Mouse (Mus musculus) heart, postnatal 36 days (tissue): ENCODE measurements at regions not wholly inside any gene's neighbourhood (a gene's known extent, or its start where the extent isn't known, plus 50 kb on each side); places are given as distances from the start of the nearest gene placed in this dataset.
"Not testable (repeated sequence)": the region's sequence is repeated elsewhere in the genome, so short reads cannot be mapped to it uniquely, and the experiment has no call there.

Experiments
- DNase-seq, 2 experiments: peaks; one replicate each; pipeline ENCODE4 v3.0.0; 2021 to 2022
- intact Hi-C: fragments of 180-260 bp; cut with DNase I; formaldehyde crosslinking; loops from one replicate; pipeline ENCODE4 v1.15.1; 2025

GRCm38 (mm10) chr5:148678285-148678937, 125.8 kb upstream of the Ubl3 start:
- intact Hi-C loops, DNase-seq: not testable (repeated sequence)

- intact Hi-C loops = no loop called here
- no peak for DNase-seq
Observed at GRCm38 (mm10) chr5:148674281-148674680, 121.7 kb upstream of the Ubl3 start.

- DNase-seq = no peak
- intact Hi-C loops = no loop called here
Observed at GRCm38 (mm10) chr5:148662281-148662741, 109.7 kb upstream of the Ubl3 start.

- intact Hi-C loops = no loop called here
- no peak for DNase-seq
Observed at GRCm38 (mm10) chr5:148661120-148661519, 108.5 kb upstream of the Ubl3 start.

GRCm38 (mm10) chr5:148657936-148658640, 105.5 kb upstream of the Ubl3 start:
- intact Hi-C loops = no loop called here
- no peak for DNase-seq

GRCm38 (mm10) chr5:148652525-148653243, 100.1 kb upstream of the Ubl3 start:
- intact Hi-C loops = no loop called here
- DNase-seq = no peak

GRCm38 (mm10) chr5:148651736-148652135, 99.1 kb upstream of the Ubl3 start:
- intact Hi-C loops = no loop called here
- DNase-seq = no peak

GRCm38 (mm10) chr5:148649573-148649972, 97.0 kb upstream of the Ubl3 start:
- DNase-seq, intact Hi-C loops: not testable (repeated sequence)

GRCm38 (mm10) chr5:148649123-148649522, 96.5 kb upstream of the Ubl3 start:
- no peak for DNase-seq
- intact Hi-C loops = no loop called here

- intact Hi-C loops = no loop called here
- no peak for DNase-seq
Observed at GRCm38 (mm10) chr5:148647644-148648043, 95.1 kb upstream of the Ubl3 start.

- DNase-seq = no peak
- intact Hi-C loops = no loop called here
Observed at GRCm38 (mm10) chr5:148645772-148646171, 93.2 kb upstream of the Ubl3 start.

GRCm38 (mm10) chr5:148645191-148645681, 92.6 kb upstream of the Ubl3 start:
- DNase-seq = peak in 1 of 2 experiments; percentile 4
- intact Hi-C loops = no loop called here

GRCm38 (mm10) chr5:148644345-148644744, 91.8 kb upstream of the Ubl3 start:
- DNase-seq = no peak
- intact Hi-C loops = no loop called here

- no peak for DNase-seq
- intact Hi-C loops = no loop called here
Observed at GRCm38 (mm10) chr5:148641652-148642395, 89.2 kb upstream of the Ubl3 start.

- DNase-seq = no peak
- intact Hi-C loops = no loop called here
Observed at GRCm38 (mm10) chr5:148640523-148640922, 87.9 kb upstream of the Ubl3 start.

- DNase-seq = no peak
Observed at GRCm38 (mm10) chr5:148634919-148635356, 82.3 kb upstream of the Ubl3 start.

GRCm38 (mm10) chr5:148633999-148634398, 81.4 kb upstream of the Ubl3 start:
- intact Hi-C loops = no loop called here
- peak in 1 of 2 experiments; percentile 18 for DNase-seq

More at GRCm38 (mm10) chr5:148634919-148635356, 82.3 kb upstream of the Ubl3 start:
- intact Hi-C loops = no loop called here

GRCm38 (mm10) chr5:148633331-148633730, 80.7 kb upstream of the Ubl3 start:
- intact Hi-C loops = no loop called here
- peak in 1 of 2 experiments; percentile 6 for DNase-seq

GRCm38 (mm10) chr5:148632516-148633170, 80.1 kb upstream of the Ubl3 start:
- intact Hi-C loops = no loop called here
- DNase-seq = peak; percentile 29 to 31

GRCm38 (mm10) chr5:148631566-148631965, 79.0 kb upstream of the Ubl3 start:
- intact Hi-C loops = no loop called here

More at GRCm38 (mm10) chr5:148631566-148631965, 79.0 kb upstream of the Ubl3 start:
- no peak for DNase-seq
